Mouse (Mus musculus) CH12.LX (cell line): ENCODE measurements around the gene Tmem108. TPM values are rescaled to one million over a fixed set of nuclear protein-coding genes. Genes with fewer than 3 reads are reported as not detected.
A peak's percentile ranks its signal among the peaks of the same experiment; 100 is the strongest.

ENCODE experiments used
- DNase-seq: peaks from one replicate; pipeline ENCODE4 v3.0.0-alpha.2; 2013; ENCODE audit errors: extremely low read depth
- H3K27ac ChIP-seq: 2 replicates; pipeline ENCODE4 v1.5.1; 2012; ENCODE audit warnings: low read depth, mild to moderate bottlenecking, control low read depth, moderate library complexity; ENCODE audit not compliant: insufficient read depth
- H3K27me3 ChIP-seq: replicated peaks from 2 replicates; pipeline ENCODE3; 2012; ENCODE audit warnings: inconsistent platforms
- H3K36me3 ChIP-seq, 2 experiments: replicated peaks in 1 of 2; 2 replicates each; pipeline versions ENCODE3 to v1.6.1; 2012; ENCODE audit warnings: inconsistent platforms in 1 of 2, low read length in 1 of 2, mild to moderate bottlenecking in 1 of 2, mixed read lengths in 1 of 2, moderate library complexity in 1 of 2; ENCODE audit not compliant: control insufficient read depth in 1 of 2, insufficient read depth in 1 of 2
- H3K4me1 ChIP-seq, 2 experiments: 2 replicates each; pipeline ENCODE4 v1.6.1; 2012; ENCODE audit warnings: inconsistent platforms in 1 of 2, moderate library complexity in 1 of 2; ENCODE audit not compliant: insufficient read depth in 2 of 2, control insufficient read depth in 1 of 2
- H3K4me2 ChIP-seq: 2 replicates; pipeline ENCODE4 v1.6.1; 2012; ENCODE audit warnings: low read depth, mild to moderate bottlenecking, control low read depth; ENCODE audit not compliant: poor library complexity, insufficient read depth, severe bottlenecking
- H3K4me3 ChIP-seq, 3 experiments: fragments of 150-350 bp in 1 of 3; sonication (generic) in 1 of 3; replicated peaks in 1 of 3; 2 replicates each; pipeline versions ENCODE3 to v1.5.1; 2011 to 2012; ENCODE audit warnings: low read depth in 2 of 3, low read length in 2 of 3, mild to moderate bottlenecking in 2 of 3, moderate library complexity in 2 of 3, control low read depth in 1 of 3, improper control_type of control experiment in 1 of 3, inconsistent platforms in 1 of 3, mixed read lengths in 1 of 3; ENCODE audit not compliant: poor library complexity in 1 of 3
- H3K79me2 ChIP-seq: replicated peaks from 2 replicates; pipeline ENCODE4 v1.6.1; 2012; ENCODE audit warnings: mild to moderate bottlenecking, moderate library complexity; ENCODE audit not compliant: control insufficient read depth, poor library complexity, insufficient read depth, severe bottlenecking; ENCODE audit errors: extremely low read depth
- H3K9ac ChIP-seq: 2 replicates; pipeline ENCODE4 v1.6.1; 2012; ENCODE audit warnings: low read depth, mild to moderate bottlenecking, control low read depth, moderate library complexity; ENCODE audit not compliant: insufficient read depth
- H3K9me3 ChIP-seq: replicated peaks from 2 replicates; pipeline ENCODE3; 2012; ENCODE audit warnings: low read length, inconsistent platforms, mixed read lengths
- CTCF ChIP-seq, 2 experiments: IDR thresholded peaks in 1 of 2; conservative IDR thresholded peaks in 1 of 2; 2 replicates each; pipeline ENCODE4 v1.5.1; 2011 to 2012; ENCODE audit warnings: low read depth in 2 of 2, low read length in 2 of 2, improper control_type of control experiment in 1 of 2, inconsistent platforms in 1 of 2, mild to moderate bottlenecking in 1 of 2, moderate library complexity in 1 of 2
- GABPA ChIP-seq: IDR thresholded peaks from 2 replicates; pipeline ENCODE4 v1.6.1; 2012; ENCODE audit warnings: low read depth, low read length, improper control_type of control experiment, inconsistent platforms; ENCODE audit not compliant: insufficient replicate concordance
- MAX ChIP-seq: IDR thresholded peaks from 2 replicates; pipeline ENCODE4 v1.6.1; 2011; ENCODE audit warnings: low read length, improper control_type of control experiment
- MAZ ChIP-seq: IDR thresholded peaks from 2 replicates; pipeline ENCODE4 v1.6.1; 2012; ENCODE audit warnings: low read depth, mild to moderate bottlenecking, inconsistent platforms, low read length, improper control_type of control experiment, moderate library complexity
- MYC ChIP-seq: IDR thresholded peaks from 2 replicates; pipeline ENCODE4 v1.6.1; 2011; ENCODE audit warnings: low read depth, mild to moderate bottlenecking, improper control_type of control experiment, low read length
- RAD21 ChIP-seq: IDR thresholded peaks from 2 replicates; pipeline ENCODE4 v1.6.1; 2011; ENCODE audit warnings: low read depth, mild to moderate bottlenecking, low read length, improper control_type of control experiment, moderate library complexity
- SMC3 ChIP-seq: IDR thresholded peaks from 2 replicates; pipeline ENCODE4 v1.6.1; 2011; ENCODE audit warnings: low read depth, low read length, improper control_type of control experiment
- TBP ChIP-seq: conservative IDR thresholded peaks from 2 replicates; pipeline ENCODE4 v1.6.1; 2011; ENCODE audit warnings: low read depth, low read length, improper control_type of control experiment
- ZNF384 ChIP-seq: IDR thresholded peaks from 2 replicates; pipeline ENCODE4 v1.6.1; 2012; ENCODE audit warnings: low read depth, low read length, improper control_type of control experiment, inconsistent platforms
- dilution Hi-C: fragments of 300-500 bp; cut with MboI; formaldehyde crosslinking; loops from 2 replicates; pipeline ENCODE4 v1.14.3; 2020; ENCODE audit warnings: low sequenced_read_pairs; ENCODE audit not compliant: extremely low pct_unique_long_range_greater_than_20kb, extremely low pct_ligation_motif_present
- in situ Hi-C: fragments of 300-500 bp; cut with MboI; formaldehyde crosslinking; loops from 3 replicates; pipeline ENCODE4 v1.14.3; 2019; ENCODE audit warnings: low sequenced_read_pairs, low pct_ligation_motif_present, low pct_unique_long_range_greater_than_20kb, mixed read lengths
- polyA plus RNA-seq: library from polyadenylated mRNA; unstranded; fragments of >175 nt; gene quantifications from 2 replicates; pipeline ENCODE4 v1.2.1, GENCODE M21; 2012; ENCODE audit warnings: low read depth; ENCODE audit not compliant: insufficient read length
- total RNA-seq, 2 experiments: library from RNA; depleted of rRNA; stranded (reverse); fragments of 300-350 nt in 1 of 2; fragments of >200 nt in 1 of 2; gene quantifications; 2 replicates each; pipeline ENCODE4 v1.2.3; 2012 to 2014

Tmem108 gene
- total and polyA plus RNA-seq, 3 experiments: 0.04 to 0.13 (median 0.07) TPM

DNA sequence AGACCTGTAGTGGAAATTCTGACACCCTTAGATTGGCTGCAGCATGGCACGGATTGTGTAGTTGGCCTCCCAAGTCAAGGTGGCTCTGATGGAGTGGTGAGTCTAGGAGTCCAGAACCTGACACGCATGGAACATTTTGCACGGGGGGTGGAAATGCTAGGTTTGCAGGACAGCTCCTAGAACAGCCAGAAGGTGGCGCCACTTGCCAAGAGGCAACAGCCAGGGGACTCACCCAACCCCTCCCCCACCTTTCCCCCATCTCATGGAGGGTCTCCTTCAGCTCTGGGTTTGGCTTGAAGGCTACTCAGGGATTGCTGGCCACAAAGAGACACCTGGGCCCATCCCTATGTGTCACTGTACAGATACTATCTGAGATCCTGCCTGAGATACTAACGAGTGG is 292.1 kb downstream of the Tmem108 start:
- Histone ChIP-seq H3K79me2 (no peaks in the 10 kb centered on the region), H3K9me3 (no peaks in the 10 kb centered on the region), H3K4me3 (no peak overlapping the region), H3K4me1 (peaks cover 0 to 19% of the 10 kb centered on the region in 2 experiments; a peak in 2 of 4 replicates), H3K36me3 (no peaks in the 10 kb centered on the region), H3K27me3 (no peaks in the 10 kb centered on the region), H3K4me2 (no peak overlapping the region), H3K9ac (no peak overlapping the region), H3K27ac (no peak overlapping the region)
- in situ Hi-C loops: no loop called here
- peak; percentile 38 for TF ChIP-seq RAD21
- TF ChIP-seq TBP: no peak
- TF ChIP-seq SMC3: peak; percentile 49
- TF ChIP-seq GABPA: no peak
- TF ChIP-seq CTCF (conservative IDR thresholded peaks at IDR 0.05 in 1 of 2, IDR thresholded peaks at IDR 0.05 in 1 of 2; ENCODE audit: low read depth in 2 of 2, low read length in 2 of 2): peak; percentile 43 to 68; a peak in 3 of 4 replicates
- dilution Hi-C loops: no loop called here
- no peak for DNase-seq

DNA sequence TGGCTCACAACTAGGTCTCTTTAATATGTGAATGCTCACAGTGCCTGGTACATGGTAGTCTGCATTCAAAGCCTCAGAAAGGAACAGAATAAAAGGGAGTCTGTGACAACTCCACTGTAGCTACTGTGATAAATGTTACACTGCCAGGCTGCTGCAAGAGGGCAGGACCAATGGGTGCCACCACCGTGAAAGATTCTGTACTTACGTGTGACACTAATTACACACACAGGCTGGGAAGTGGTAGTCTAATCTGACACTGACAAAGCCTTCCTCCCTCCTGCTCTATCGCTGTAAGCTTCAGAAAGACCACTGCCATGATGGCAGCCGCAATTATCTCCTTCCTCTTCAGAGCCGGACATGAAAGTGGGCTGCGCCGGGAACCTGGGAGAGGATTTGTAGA is 292.7 kb downstream of the Tmem108 start:
- Histone ChIP-seq H3K36me3 (no peaks in the 10 kb centered on the region), H3K27ac (no peak overlapping the region), H3K4me3 (no peak overlapping the region), H3K9ac (no peak overlapping the region), H3K79me2 (no peaks in the 10 kb centered on the region), H3K4me1 (peaks cover 0 to 17% of the 10 kb centered on the region in 2 experiments; a peak in 2 of 4 replicates), H3K4me2 (no peak overlapping the region), H3K27me3 (no peaks in the 10 kb centered on the region), H3K9me3 (no peaks in the 10 kb centered on the region)
- dilution Hi-C loops: no loop called here
- TF ChIP-seq CTCF (conservative IDR thresholded peaks at IDR 0.05 in 1 of 2, IDR thresholded peaks at IDR 0.05 in 1 of 2; ENCODE audit: low read depth in 2 of 2, low read length in 2 of 2): no peak
- TF ChIP-seq MYC: no peak
- TF ChIP-seq ZNF384: no peak
- TF ChIP-seq MAZ: no peak
- no peak for DNase-seq
- in situ Hi-C loops: no loop called here

DNA sequence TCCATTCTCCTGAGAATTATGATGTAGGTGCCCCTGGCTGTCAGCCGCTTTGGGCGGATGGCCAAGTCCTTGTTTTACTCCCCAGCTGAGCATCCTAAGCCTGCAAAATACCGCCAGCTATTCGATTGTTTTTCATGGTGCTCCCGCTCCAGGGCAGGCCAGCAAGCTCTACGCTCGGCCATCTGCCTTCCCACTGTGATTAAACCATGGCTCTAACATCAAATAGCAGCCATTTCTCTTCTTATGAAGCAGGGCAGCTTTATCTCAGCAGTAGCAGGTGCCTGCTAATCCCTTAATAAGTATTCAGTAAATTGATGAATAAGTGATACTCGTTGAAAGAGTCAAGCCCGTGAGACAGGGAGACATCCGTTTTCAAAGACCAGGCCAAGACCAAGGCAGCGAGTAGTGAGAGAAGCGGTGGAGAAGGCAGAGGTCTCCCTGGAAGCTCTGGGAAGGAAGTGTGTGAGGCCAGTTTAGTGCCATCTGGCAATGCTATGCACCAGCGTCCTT is 295.9 kb downstream of the Tmem108 start:
- H3K27ac ChIP-seq: no peak overlapping the region
- H3K36me3 ChIP-seq: no peaks in the 10 kb centered on the region
- DNase-seq: no peak
- H3K4me3 ChIP-seq: no peak overlapping the region
- in situ Hi-C loops: no loop called here
- H3K27me3 ChIP-seq: no peaks in the 10 kb centered on the region
- no peak for TF ChIP-seq MAX
- TF ChIP-seq, all 38 proteins: peak for 0
- Histone ChIP-seq H3K4me2 (no peak overlapping the region), H3K79me2 (no peaks in the 10 kb centered on the region), H3K9ac (no peak overlapping the region), H3K4me1 (peaks cover 0 to 22% of the 10 kb centered on the region in 2 experiments; a peak in 2 of 4 replicates), H3K9me3 (no peaks in the 10 kb centered on the region)
- dilution Hi-C loops: no loop called here
